Mouse (Mus musculus): Measurements from ENCODE around the gene Zc3h12a.

DNA sequence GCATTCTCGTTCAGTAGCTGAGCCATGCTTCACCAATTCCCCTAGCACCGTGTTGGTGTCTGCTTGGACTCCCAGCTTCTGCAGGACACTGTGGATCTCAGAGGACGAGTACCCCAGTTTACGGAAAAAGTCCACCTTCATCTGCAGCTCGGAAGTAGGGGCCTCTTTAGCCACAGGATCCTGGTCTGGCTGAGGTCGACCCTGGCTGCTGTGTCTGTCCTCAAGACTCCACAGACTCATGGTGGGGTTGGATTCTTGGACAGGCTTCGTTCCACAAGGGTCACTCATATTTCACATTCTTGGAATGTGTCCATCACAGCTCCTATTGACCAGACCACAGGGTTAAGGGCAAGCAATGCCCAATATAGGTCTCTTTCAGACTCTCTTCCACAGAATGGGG, 879 bp downstream of the Zc3h12a start:
- TF ChIP-seq CTCF (IDR thresholded peaks at IDR 0.05; ENCODE audit: borderline replicate concordance, insufficient read depth, low read depth, low read length) (no peak), POLR2A (IDR thresholded peaks at IDR 0.05; ENCODE audit: borderline replicate concordance, insufficient read depth, low read length) (no peak)
